Mouse (Mus musculus): ENCODE data around the gene Bola1. TPM values are rescaled to one million over a fixed set of nuclear protein-coding genes. Genes with fewer than 3 reads are reported as not detected.
A peak's percentile ranks its signal among the peaks of the same experiment; 100 is the strongest.
"Not testable (repeated sequence)": the region's sequence is repeated elsewhere in the genome, so short reads cannot be mapped to it uniquely, and the experiment has no call there.

Gene Bola1
- 61.3 and 70.4 TPM in 2 replicates for polyA plus RNA-seq (2012; rRNA removed)

DNA sequence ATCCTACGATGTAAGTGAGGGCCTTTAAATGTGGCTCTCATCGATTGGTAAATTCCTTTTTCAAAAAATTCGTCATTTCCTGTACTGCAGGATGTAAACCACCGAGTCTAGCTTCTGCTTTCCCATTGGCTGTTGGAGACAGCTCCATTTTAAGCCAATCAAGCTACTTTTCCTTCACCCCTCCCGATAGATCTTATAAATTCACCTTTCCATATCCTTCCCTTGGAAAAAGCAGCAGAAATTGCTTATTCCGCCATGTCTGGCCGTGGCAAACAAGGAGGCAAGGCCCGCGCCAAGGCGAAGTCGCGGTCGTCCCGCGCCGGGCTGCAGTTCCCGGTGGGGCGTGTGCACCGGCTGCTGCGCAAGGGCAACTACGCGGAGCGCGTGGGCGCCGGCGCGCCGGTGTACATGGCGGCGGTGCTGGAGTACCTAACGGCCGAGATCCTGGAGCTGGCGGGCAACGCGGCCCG, at the start of gene Bola1, which contains the start of gene Hist2h2ab:
Gene Bola1, minus strand, starts transcription at position 49 of the 470 bp plus-strand sequence.
Gene Hist2h2ab, plus strand, starts transcription at position 205 of the 470 bp plus-strand sequence.
- Histone ChIP-seq H3K4me3 (replicated peaks; ENCODE audit: extremely low read depth, low read depth, low read length) (peak within 1 kb of the TSS; percentile 95), H3K4me1 (ENCODE audit: control insufficient read depth, insufficient read depth, low read length) (peaks cover 13% of the 10 kb centered on the region)
- peak; percentile 86 for DNase-seq
- TF ChIP-seq CTCF (IDR thresholded peaks at IDR 0.05; ENCODE audit: insufficient read depth, low read length) (no peak), POLR2A (IDR thresholded peaks at IDR 0.05; ENCODE audit: borderline replicate concordance, extremely low read depth, low read depth, low read length) (peak; percentile 56)
- WGBS = under 1% methylated on average over 37 of the region's 37 CpGs

DNA sequence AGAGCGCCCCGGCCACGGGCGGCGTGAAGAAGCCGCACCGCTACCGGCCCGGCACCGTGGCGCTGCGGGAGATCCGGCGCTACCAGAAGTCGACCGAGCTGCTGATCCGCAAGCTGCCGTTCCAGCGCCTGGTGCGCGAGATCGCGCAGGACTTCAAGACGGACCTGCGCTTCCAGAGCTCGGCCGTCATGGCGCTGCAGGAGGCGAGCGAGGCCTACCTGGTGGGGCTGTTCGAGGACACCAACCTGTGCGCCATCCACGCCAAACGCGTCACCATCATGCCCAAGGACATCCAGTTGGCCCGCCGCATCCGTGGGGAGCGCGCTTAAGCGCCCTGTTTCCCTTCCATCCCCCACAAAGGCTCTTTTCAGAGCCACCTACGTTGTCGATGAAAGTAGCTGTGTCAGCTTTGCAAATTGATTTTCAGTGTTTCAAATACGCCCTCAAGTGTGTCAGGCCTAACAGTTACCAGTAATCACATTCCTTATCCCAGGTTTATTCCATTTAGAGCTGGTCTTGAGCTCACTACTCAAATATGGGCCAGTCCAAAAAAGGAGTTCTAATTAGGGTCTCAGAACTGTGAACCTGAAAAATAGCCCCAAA, 49.4 kb upstream of the Bola1 start:
- TF ChIP-seq POLR2A (IDR thresholded peaks at IDR 0.05; ENCODE audit: borderline replicate concordance, extremely low read depth, low read depth, low read length) = 0 out of 2 replicates have a peak, but pooled peaks have one; percentile 3
- DNase-seq; H3K4me1 ChIP-seq (ENCODE audit: control insufficient read depth, insufficient read depth, low read length): not testable (repeated sequence)
- WGBS = under 1% methylated on average over 17 of the region's 44 CpGs
- H3K4me3 ChIP-seq (replicated peaks; ENCODE audit: extremely low read depth, low read depth, low read length) = peak overlapping the region; percentile 73

DNA sequence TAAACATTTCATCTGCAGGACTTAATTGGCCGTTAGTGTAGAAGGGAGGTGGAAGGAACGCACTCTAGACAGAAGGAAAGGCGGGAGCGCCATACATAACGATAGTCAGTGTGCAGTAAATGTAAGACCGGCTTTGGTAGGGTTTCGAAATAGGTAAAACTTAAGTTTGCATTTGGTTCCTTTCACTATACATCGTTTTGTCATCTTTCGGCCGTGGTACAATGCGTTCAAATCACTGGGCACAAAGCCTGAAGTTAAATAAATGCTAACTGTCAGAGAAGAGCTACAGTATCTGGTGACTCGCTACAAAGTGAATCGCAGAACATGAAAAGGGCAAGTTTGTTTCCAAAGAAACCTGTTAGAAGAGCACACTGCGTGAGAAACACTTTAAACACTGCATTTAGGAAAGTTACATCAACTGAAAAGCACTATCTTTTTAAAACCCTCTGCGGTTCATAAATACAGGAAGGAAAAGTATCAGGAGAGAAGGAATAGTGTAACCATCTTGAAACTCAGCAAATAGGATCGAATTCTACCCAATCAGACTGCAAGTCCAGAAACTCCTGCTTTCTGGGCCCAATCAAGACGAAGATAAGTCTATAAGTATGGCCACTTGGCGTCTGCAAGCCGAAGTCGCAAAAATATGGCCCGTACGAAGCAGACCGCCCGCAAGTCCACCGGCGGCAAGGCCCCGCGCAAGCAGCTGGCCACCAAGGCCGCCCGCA, 48.7 kb upstream of the Bola1 start, which contains the start of gene Hist2h3b:
Gene Hist2h3b, plus strand, starts transcription at position 604 of the 725 bp plus-strand sequence.
- peak; percentile 77 for DNase-seq
- Histone ChIP-seq H3K4me1 (ENCODE audit: control insufficient read depth, insufficient read depth, low read length) (peaks cover 9% of the 10 kb centered on the region), H3K4me3 (replicated peaks; ENCODE audit: extremely low read depth, low read depth, low read length) (peak within 1 kb of the TSS; percentile 73)
- 11% methylated on average over 30 of the region's 30 CpGs for WGBS
- TF ChIP-seq POLR2A (IDR thresholded peaks at IDR 0.05; ENCODE audit: borderline replicate concordance, extremely low read depth, low read depth, low read length) = peak; percentile 96
- no peak for TF ChIP-seq CTCF (IDR thresholded peaks at IDR 0.05; ENCODE audit: insufficient read depth, low read length)

DNA sequence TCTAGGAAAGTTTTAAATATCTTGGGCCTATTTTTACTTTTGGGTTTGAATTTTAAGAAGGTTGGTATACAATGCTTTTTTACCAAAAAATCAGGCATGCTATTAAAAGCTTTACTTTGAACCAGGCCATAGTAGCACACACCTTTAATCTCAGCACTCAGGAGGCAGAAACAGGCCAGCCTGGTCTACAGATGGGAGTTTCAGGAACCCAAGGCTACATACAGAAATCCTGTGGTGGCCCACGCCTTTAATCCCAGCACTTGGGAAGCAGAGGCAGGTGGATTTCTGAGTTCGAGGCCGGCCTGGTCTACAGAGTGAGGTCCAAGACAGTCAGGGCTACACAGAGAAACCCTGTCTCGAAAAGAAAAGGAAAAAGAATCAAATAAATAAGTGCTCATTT, 48.0 kb upstream of the Bola1 start:
- WGBS = 65% methylated on average over 4 of the region's 4 CpGs
- TF ChIP-seq CTCF (IDR thresholded peaks at IDR 0.05; ENCODE audit: insufficient read depth, low read length) (no peak), POLR2A (IDR thresholded peaks at IDR 0.05; ENCODE audit: borderline replicate concordance, extremely low read depth, low read depth, low read length) (no peak)

DNA sequence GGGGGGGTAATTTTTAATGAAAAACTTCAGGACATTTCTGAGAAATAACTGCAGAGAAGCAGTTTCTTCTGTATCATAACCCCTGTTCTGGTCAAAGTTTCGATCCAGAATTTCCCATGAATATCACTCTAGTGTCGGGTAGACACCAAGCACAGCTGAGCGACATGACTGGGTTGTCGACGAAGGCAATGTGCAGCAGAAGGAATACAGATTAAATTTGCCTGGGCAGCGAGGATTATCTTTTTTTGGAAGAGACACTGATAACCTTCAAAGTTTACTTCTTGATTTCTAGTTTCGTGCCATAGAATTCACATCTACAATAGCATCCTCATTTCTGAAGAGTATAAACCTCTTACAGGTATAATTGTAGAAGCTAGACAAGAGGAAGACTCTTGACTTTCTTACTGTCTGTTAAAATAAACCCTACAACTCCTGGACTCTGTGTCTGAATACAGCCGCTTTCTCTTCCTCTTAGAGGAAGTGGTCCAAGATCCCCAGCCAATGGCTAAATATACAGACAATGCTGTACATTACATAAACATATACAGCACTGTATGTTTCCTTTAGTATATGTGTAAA, 46.7 kb upstream of the Bola1 start:
- DNase-seq = no peak
- TF ChIP-seq CTCF (IDR thresholded peaks at IDR 0.05; ENCODE audit: insufficient read depth, low read length) (no peak), POLR2A (IDR thresholded peaks at IDR 0.05; ENCODE audit: borderline replicate concordance, extremely low read depth, low read depth, low read length) (no peak)
- H3K4me3 ChIP-seq (replicated peaks; ENCODE audit: extremely low read depth, low read depth, low read length) = no peak overlapping the region
- 84% methylated on average over 8 of the region's 8 CpGs for WGBS
- peaks cover 15% of the 10 kb centered on the region for H3K4me1 ChIP-seq (ENCODE audit: control insufficient read depth, insufficient read depth, low read length)

More for the DNA sequence above, 48.0 kb upstream of the Bola1 start:
- peaks cover 9% of the 10 kb centered on the region for H3K4me1 ChIP-seq (ENCODE audit: control insufficient read depth, insufficient read depth, low read length)
- DNase-seq = no peak
- H3K4me3 ChIP-seq (replicated peaks; ENCODE audit: extremely low read depth, low read depth, low read length) = no peak overlapping the region

DNA sequence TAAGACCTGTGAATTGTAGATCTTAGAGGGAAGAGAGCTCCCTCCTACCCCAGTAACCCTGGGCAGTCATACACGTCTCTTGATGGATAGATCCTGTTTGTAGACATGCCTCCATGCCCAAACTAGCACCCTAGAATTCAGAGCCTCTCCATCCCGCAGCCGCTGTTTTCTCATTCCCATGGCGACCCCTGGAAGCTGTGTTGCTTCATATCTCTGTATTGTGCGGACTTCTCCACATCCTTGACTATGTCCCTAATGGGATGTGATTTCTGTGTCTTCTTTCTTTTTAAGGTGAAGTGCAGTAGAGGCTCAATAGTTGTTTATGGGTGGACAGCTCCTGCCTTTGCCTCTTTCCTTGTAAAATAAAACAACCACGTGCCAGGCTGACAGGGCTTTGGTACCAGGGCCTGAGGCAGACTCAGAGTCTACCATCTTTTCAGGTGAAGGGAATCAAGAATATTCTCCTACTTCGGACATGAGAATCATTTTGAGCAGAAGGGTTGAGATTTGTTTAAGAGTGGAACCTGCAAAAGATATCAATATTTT, 45.0 kb upstream of the Bola1 start:
- 62% methylated on average over 7 of the region's 7 CpGs for WGBS
- H3K4me1 ChIP-seq (ENCODE audit: control insufficient read depth, insufficient read depth, low read length) = peaks cover 17% of the 10 kb centered on the region
- TF ChIP-seq CTCF (IDR thresholded peaks at IDR 0.05; ENCODE audit: insufficient read depth, low read length) = no peak
- no peak for TF ChIP-seq POLR2A (IDR thresholded peaks at IDR 0.05; ENCODE audit: borderline replicate concordance, extremely low read depth, low read depth, low read length)
- DNase-seq = no peak
- no peak overlapping the region for H3K4me3 ChIP-seq (replicated peaks; ENCODE audit: extremely low read depth, low read depth, low read length)

DNA sequence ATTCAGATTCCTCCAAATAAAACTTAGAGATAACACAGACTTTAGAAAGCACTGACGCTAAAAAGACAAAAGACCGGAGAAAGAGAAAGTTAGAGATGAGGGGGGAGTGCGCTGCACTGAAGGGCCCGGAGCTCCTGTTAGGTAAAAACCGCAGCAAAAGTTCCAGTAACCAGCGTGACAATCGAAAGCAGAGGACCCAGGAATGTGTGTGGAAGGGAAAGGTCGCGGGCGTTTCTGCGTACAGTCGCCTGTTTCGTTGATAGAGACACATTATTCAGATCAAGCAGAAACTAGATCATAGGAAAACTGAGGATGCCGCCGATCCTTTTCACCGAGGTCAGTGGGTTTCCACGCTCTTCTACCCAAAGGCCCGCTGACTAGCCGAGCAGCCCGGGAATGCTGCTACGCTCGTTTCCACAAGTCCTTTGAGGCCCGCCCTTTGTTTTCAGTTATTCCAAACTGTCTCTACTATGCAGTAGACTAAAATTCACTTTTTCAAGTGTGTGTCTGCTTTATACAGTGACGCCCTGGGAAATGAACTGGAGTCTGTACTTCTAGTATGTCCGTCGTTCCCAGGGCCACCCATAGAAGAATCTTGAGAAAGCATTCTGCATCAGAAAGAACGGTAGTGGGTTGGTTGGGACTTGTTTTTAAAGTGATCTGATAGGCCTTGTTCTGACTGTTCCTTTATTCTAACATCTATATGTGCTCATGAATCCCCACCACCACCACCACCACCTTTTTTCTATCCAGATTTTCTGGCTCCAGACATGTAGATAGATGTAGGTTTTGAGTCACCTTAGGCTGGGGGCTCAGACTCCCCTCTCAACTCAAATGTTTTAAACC, 44.3 kb upstream of the Bola1 start:
- peaks cover 17% of the 10 kb centered on the region for H3K4me1 ChIP-seq (ENCODE audit: control insufficient read depth, insufficient read depth, low read length)
- peak; percentile 49; the same call in 1 of the 2 replicates for TF ChIP-seq POLR2A (IDR thresholded peaks at IDR 0.05; ENCODE audit: borderline replicate concordance, extremely low read depth, low read depth, low read length)
- TF ChIP-seq CTCF (IDR thresholded peaks at IDR 0.05; ENCODE audit: insufficient read depth, low read length) = no peak
- DNase-seq = peak; percentile 65
- 1% methylated on average over 27 of the region's 27 CpGs for WGBS
- H3K4me3 ChIP-seq (replicated peaks; ENCODE audit: extremely low read depth, low read depth, low read length) = peak overlapping the region; percentile 46

DNA sequence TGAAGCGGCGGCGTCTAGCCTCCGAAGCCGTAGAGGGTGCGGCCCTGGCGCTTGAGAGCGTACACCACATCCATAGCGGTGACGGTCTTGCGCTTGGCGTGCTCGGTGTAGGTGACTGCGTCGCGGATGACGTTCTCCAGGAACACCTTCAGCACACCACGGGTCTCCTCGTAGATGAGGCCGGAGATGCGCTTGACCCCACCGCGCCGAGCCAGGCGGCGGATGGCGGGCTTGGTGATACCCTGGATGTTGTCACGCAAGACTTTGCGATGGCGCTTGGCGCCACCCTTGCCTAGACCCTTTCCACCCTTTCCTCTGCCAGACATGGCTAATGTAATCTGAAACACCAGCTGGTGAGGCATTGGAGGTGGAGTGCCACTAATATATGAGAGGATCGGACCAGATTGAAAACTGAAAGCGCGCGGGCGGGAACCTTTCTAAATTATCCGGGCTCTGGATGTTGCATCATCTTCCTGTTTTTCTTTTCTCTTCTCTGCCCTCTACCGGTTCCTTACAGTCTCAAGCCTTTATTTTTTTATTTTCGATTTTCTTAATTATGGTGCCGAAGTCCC, 43.6 kb upstream of the Bola1 start, which contains the start of gene Hist2h4:
Gene Hist2h4, minus strand, starts transcription at position 333 of the 572 bp plus-strand sequence.
- Histone ChIP-seq H3K4me3 (replicated peaks; ENCODE audit: extremely low read depth, low read depth, low read length) (peak within 1 kb of the TSS; percentile 99), H3K4me1 (ENCODE audit: control insufficient read depth, insufficient read depth, low read length) (peaks cover 15% of the 10 kb centered on the region)
- under 1% methylated on average over 40 of the region's 40 CpGs for WGBS
- DNase-seq = peak; percentile 95
- TF ChIP-seq POLR2A (IDR thresholded peaks at IDR 0.05; ENCODE audit: borderline replicate concordance, extremely low read depth, low read depth, low read length) = peak; percentile 100
- 0 out of 2 replicates have a peak, but pooled peaks have one; percentile 5 for TF ChIP-seq CTCF (IDR thresholded peaks at IDR 0.05; ENCODE audit: insufficient read depth, low read length)

Data from lung, adult 2 months (tissue).